Mouse (Mus musculus) erythroblast, embryonic 14.5 days (primary cell): ENCODE results near the gene Rpl18.

Experiments used
- GATA1 ChIP-seq: IDR thresholded peaks from 2 replicates; pipeline ENCODE4 v1.6.1; 2012; ENCODE audit warnings: low read length, inconsistent platforms, mixed read lengths
- TAL1 ChIP-seq: IDR thresholded peaks from 3 replicates; pipeline ENCODE4 v1.6.1; 2012; ENCODE audit warnings: low read length, inconsistent platforms, mixed read lengths

GRCm38 (mm10) chr7:45767500-45767899 lies 52.2 kb downstream of the Rpl18 start:
- no peak for TF ChIP-seq TAL1
- no peak for TF ChIP-seq GATA1
